Mouse (Mus musculus) megakaryocyte, embryonic 14.5 days (primary cell): ENCODE data around the gene Nap1l4.

Source experiments
- FLI1 ChIP-seq: IDR thresholded peaks from 2 replicates; pipeline ENCODE4 v1.6.1; 2012; ENCODE audit warnings: low read length, inconsistent platforms, mixed read lengths
- GATA1 ChIP-seq: IDR thresholded peaks from 3 replicates; pipeline ENCODE4 v1.6.1; 2012; ENCODE audit warnings: mixed read lengths, low read length, inconsistent platforms, borderline replicate concordance

DNA sequence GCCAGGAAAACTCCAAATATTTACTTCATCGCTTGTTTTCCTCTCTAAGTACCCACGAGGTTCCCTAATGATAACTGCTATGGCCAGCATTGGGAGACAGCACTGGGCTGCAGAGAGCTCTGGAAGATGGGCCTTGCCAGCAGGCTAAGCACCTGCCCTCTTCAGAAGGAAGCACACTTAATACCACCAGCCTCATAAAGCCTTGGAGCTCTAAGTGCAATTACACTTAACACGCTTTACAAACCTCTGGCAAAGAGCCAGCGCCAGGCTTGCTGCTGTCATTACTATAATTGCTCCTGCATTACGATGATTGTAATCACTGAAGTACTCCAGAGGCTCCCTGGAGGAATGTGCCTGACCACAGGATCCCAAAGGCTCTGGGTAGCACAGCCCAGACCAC is 46.0 kb upstream of the Nap1l4 start:
- TF ChIP-seq GATA1 (no peak), FLI1 (no peak)
